Mouse (Mus musculus): ENCODE data around the gene Syt15.
A peak's percentile ranks its signal among the peaks of the same experiment; 100 is the strongest.
"Not testable (repeated sequence)": the region's sequence is repeated elsewhere in the genome, so short reads cannot be mapped to it uniquely, and the experiment has no call there.

The Syt15 gene

DNA sequence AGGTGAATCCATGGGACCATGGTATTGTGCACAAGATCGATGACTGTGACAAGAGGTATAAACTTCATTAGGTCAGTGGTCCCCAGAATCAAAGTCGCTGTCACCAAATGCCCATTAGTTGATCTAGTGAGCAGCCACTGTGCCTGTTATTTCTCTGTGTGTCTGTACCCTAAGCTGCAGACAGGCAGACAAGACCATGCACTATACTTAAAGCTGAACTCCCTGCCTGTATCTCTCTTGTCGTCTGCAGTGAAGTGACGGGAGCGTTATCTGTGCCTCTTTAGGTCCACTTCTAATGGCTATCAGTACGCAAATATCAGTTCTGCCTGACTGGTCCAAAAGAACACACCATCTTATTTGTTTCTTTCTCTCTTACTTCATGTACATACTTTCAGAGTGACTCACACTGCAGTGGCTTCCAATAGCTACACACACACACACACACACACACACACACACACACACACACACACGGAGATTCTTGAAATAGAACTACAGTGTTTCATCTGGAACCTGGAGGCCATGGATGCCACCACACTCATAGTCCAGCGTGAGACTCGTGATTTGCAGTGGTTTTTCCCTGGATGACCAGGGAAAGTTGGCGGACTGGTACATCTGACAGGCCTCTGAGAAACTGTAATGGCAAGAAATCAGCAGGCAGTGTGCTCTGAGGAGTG lies 9.6 kb downstream of the Syt15 start:
- no peak for DNase-seq

DNA sequence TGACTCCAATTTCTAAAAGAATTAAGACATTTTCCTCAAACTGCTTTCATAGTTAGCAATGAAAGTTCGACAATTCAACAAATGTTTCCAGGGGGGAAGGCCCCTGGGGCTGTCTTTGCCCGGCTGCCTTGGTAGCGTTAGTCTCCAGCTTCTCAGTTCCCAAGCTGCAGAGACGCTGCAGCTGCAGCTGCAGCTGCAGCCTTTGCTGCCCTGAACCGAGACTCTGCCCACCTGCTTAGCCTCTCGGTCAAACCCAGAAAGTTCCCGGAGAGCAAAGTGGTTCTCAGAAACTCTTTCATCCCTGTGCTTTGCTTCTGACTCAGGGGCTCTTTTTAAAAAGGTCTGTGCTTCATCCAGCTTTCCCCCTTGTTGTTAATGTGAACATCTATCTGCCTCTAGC lies 12.9 kb downstream of the Syt15 start:
- no peak for DNase-seq

DNA sequence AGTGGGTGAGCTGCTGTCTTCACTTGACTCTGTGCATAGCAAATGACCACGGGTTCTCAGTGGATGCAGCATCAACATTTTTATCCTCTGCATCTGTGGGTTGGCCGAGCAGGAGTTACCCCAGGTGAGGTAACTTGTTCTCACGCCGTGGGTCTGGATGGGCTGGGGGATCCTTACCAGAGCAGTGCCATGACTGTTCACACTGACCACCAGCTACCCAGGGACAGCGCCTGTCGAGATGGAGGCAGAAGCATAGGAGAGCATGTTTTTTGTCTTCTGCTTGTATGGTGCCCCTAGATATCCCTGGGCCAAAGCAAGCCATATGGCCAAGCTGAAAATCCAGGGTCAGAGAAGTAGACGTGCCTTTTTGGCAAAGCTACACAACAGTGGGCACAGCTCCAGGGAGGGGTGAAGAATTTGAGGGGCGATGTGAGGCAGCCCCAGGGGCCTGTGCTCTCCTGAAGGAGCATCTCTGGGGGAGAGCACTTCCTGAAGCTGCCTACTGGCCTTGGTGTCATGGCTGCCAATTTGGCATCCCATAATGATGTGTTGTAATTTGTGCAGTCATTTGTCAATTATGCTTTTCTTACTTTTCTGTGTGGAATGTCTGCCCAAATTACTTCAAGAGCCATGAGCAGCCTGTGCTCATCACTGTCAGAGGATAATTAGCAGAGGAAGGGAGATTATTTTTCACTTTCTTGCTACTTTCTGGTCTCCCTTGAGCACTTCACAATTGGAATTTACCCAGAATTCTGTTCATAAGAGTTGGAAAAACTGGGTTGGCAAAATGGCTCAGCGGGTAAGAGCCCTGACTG lies 13.7 kb downstream of the Syt15 start:
- no peak for DNase-seq

DNA sequence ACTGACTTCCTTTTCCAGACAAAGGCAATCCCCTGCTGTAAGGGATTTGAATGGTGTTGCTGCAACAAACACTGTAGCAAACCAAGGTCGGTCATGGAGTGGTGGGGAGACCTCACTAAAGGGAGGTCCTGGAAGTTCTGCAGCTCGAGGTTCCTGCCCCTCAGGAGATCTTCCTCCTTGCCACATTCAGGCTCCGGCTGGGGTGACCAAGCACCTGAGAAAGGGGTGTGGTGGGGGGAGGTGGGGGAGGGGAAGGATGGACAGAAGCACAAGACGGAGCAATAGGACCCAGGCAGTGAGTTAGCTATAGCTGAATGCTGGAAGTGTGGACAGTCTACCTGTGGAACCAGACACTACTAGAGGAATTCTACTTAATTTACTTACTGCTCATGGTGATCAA lies 14.5 kb downstream of the Syt15 start:
- no peak for DNase-seq

DNA sequence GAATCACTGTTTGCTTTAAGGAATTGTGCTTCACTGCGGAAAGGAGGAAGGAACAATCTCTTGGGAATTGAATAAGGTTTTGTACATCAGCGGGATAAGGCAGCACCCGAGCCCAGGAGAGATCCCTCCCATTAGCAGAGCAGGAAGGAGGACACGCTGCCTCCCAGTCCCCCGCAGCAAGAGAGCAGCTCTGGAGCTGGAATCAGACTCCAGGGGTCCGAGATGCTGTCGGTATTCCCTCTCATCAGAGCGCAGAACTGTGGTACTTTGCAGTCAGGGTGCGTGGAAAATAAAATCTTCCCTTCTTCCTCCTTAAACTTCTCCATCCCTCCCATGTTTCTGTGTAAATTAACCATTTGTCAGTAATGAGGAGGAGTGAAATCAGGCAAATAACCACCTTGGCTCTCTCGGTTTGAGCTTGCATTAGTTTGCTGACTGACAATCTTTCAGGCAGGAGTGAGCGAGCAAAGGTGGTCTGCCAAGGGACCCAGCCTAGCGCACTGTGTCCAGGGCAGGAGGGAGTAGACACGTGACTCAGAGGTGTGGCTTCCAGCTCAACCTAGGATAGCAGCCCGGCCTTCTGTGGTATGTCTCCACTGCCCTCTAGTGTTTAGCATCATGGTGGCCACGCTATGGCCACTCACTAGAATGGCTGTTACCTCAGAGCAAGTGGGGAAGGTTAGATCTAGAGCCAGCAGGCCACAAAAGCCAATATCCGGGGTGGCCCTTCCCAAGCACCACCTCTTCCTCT lies 15.4 kb downstream of the Syt15 start:
- DNase-seq: peak; percentile 64 to 78

DNA sequence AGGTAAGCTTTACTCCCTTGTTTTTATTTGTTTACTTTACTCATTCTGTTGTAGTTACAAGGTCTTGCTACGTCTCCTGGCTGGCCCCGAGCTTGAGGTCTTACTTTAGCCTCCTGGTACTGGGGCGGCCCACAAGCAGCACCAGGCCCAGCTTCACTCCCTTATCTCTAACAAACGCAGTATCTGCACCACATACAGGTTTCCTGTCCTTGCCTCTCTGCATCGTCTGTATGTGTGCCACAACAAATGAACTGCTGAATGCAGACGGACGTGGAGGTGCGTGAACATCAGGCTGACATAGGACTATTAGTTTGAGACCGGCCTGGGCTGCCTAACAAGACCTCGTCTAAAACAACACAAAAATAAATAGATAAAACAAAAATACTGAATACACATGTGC lies 20.9 kb downstream of the Syt15 start:
- DNase-seq: no peak

DNA sequence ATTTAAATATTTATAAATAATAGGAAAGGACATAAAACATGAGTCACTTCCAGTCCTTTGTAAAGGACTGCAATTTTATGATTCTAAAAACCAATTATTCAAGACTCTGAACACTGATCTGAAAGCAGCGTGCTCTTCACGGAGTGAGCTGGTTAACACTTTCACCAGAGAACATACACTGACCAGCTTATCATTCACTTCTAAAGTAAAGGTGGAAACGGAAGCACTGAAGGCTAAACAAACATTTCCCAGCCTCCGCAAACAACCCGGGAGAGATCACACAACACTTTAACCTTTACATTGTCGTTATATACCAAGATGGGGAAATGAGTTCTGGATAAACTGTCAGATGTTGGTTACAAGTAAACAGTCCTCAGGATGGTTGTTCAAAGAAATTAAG lies 21.3 kb downstream of the Syt15 start:
- DNase-seq: no peak

DNA sequence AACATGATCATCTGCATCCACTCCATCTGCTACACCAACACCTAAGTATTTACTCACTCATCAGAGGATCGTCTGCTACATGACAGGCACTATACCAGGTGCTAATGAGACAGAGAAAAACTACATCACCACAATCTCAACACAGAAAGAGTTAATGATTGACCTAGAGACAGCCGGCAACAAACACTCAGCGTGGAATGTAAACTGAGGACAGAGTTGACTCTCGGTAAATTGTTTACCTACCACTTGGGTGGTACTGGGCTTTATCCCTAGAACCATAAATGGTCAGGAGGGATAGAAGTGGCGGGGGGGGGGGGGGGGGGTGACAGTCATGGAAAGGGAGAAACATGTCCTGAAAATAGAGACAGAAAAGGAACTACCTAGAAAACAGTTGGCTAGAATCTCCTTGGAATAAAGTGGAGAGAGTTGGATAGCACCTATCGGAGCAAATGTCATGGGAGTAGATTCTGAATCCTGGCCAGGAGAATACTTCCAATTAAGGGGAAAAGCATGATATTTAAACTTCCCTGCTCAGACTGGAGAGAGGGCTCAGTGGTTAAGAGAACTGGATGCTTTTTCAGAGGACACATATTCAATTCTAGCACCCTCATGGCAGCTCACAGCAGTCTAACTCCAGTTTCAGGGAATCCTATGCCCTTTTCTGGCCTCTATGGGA lies 33.2 kb downstream of the Syt15 start:
- DNase-seq: no peak

DNA sequence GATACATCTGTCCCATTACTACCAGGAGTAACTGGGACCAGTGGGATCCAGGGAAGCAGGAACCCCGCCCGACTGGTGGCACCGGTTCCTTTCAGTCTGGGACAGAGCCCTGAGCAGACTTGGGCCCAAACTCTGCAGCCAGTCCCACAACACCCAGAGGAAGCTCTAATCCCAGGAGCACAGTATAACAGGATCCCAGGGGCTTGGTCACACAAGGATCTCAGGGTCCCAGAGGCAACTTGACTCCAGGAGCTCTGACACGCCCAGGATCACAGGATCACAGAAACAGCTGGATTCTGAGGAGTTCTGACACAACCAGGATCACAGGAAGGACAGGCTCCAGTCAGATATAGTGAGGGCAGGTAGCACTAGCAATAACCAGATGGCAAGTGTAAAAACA lies 33.9 kb downstream of the Syt15 start:
- DNase-seq: no peak

DNA sequence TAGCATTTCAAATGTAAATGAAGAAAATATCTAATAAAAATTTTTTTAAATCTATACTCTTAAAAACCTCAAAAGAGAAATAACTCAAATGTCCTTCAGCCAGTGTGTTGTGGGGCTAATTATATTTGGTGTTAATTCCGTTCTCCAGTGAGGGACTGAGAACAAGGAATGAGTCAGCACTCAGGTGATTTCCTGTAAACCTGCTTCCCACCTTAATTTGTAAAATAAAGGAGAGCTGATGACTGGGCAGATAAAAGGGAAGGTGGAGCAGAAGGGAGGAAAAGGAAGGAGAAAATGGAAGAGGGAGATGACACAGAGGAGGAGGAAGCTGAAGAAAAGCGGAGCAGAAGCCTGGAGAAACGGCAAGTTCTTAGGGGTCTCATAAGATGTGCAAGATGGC lies 39.1 kb downstream of the Syt15 start:
- DNase-seq: not testable (repeated sequence)

DNA sequence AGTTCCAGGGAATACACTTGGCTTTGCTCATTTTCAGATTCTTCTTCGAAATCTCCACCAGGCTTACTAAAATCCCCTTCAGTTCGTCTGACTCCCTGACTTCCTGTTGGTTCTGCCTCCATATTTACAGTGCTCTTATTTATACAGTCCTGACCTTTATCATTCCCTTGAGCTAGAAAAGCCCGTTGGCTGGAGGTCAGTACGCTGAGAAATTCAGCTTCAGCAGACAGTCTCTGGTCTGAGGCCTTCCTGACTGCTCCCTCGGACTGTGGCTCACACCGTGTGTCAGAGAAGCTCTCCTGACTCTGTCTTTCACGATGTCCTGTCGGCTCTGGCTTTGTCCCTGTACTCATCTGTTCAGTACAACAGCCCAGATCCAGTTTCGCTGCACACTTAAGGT lies 48.7 kb downstream of the Syt15 start:
- no peak for DNase-seq

DNA sequence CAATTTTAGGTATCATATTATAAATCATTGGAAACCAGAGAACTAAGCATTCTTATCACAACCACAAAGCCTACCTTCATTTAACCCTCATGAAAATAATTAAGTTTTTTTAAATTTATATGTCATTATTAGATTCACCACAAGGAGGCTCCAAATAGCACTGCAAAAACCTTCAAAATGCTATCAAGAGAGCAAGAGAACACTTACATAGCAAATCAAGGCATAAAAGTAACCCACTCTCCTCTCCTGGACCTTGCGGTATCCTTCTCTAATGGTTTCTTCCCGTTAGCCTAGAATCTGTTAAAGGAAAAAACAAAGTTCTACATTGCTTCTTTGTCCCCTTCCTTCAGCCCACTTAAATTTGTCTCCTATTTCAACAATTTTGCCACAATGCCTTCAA lies 53.9 kb downstream of the Syt15 start:
- no peak for DNase-seq

DNA sequence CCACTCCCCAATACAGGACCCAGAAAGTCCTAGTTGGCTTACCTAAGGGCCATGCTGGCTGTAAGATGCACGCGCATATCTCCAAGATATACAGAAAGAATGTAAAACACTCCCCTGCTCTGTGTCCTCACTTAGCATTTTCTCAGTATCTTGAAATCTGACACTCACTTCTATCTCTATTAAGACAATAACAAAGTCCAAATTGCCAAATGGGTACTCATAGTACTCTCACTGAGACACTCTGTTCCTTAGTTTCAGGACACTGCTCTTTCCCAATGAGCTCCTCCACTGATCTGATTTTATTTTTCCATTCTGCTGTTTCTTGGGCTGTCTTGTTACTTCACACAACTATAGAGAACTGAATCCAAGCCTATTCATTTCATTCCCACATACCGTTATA lies 54.7 kb downstream of the Syt15 start:
- no peak for DNase-seq

DNA sequence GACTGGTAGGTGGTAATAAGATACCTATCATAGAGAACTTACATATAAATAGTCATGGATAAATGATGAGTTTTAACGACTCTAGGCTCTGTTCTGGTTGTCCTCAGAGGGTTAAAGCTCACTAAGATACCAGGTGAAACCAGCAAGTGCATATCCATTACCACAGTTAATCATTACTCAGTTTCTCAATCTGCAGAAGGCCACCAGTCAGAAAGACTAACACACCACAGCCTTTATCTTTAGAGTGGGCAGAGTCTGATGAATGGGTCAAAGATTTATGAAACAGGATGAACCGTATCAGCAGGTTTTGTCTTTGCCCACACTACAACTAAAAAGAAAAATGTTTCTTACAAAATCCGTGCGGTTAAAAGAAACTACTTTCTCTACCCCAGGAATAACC lies 55.8 kb downstream of the Syt15 start:
- DNase-seq: no peak

DNA sequence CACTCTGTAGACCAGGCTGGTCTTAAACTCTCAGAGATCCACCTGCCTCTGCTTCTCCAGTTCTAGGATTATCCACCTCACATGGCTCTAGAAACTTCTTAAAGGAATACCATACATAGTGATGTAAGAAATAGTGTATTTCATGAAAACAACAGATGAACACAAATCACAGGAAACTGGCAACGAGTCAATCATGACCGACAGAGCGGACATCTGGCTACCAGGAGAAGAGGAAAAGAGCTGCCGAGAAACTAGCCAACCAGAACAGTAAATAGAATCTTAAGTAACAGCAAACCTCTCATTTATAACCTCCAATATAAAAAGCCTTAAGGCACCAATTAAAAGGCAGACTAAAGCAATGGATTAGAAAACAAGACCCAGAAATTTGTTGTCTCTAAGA lies 60.3 kb downstream of the Syt15 start:
- no peak for DNase-seq

Data from cerebellum, adult 18-20 months (tissue).